Mouse (Mus musculus) liver, embryonic 14 days (tissue): Measurements from ENCODE around the gene Pmm1. TPM values are rescaled to one million over a fixed set of nuclear protein-coding genes. Genes with fewer than 3 reads are reported as not detected.

Source experiments
- polyA plus RNA-seq: library from polyadenylated mRNA; depleted of rRNA; stranded (reverse); fragments of >200 nt; gene quantifications from 2 replicates; pipeline ENCODE4 v1.2.3, GENCODE M21; 2012; rRNA removed

Gene Pmm1
- polyA plus RNA-seq: 20.8 and 25.1 TPM in 2 replicates

DNA sequence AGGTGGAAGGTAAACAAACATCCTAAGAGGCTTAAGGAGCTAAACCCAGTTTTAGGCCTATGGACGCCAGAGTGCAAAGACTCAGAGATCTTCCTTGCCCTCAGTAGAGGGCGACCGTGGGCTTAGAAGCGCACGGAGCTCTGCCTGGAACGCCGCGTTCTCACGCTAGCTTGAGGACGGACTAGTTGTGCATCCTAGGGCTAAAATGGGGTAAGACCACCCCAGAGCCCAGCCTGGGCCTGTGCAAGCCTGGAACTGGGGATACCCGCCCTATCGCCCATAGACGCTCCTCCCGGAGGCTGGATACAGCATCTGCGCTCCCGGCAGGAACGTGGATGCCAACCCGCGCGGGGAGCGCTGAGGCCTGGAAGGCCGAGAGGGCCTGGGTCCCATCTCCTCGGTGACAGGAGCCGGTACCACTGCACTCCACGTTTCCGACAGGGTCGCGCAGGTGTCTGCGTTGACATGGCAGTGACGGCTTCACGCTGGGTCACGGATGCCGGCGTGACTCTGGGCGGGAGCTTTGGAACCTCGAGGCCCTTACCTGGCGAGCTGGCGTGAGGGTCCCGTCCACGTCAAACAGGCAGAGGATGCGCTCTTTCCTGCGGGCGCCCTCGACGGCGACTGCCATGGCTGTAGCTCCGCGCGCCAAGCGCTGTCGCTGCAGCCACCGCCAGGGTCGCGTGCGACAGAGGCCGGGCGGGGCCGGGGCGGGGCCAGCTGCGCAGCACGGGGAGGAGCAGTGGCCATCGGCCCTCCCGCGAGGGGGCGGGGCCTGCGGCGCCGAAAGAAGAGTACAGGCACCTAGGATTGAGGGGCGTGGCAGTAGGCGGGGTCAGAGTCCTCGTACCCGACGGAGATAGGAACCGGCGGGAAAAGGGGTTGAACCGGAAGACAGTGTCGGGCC, at the start of gene Pmm1:
Pmm1 (minus strand) TSS at position 760 of the 907 bp plus-strand sequence.

DNA sequence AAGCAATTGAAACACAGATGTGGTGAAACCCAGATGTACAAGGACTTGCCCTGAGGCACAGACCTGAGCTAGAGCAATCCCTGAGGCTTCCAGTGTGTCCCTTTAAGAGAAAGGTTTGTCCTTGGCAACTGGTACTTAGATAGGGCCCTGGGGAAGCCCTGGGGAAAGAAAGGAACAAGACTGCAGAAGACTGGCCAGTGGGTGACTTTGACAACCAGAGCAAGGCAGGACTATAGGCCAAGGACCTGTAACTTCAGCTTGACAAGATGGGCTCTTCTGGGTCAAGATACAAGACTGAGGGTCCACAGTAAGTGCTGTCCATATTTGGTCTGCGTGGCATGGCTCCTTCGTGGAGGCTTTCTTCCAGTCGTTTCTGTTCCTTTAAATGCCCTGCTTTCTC, 26.9 kb upstream of the Pmm1 start, which contains the start of gene Xrcc6:
Xrcc6 (plus strand) TSS at position 190 of the 400 bp plus-strand sequence.

DNA sequence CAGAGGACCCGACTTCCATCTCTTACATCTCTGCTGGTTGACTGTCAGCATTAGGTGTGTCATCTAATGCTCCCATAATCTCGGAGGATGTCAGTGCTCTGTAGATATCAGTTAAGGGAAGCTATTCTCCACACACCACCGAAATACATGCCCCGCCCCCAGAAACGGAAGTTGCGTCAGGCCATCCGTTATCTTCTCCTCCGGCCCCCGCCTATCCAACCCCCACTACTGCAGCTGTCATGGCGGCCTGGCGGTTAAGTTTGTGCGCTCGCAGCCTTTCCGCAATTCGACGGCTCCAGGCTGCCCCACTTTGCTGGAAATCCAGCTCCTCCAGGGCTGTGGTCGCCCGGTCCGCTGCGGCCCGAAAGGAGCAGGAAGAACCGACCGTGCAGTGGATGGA, 19.6 kb upstream of the Pmm1 start, which contains the start of gene 1700029P11Rik:
1700029P11Rik (plus strand) TSS at position 220 of the 400 bp plus-strand sequence.

DNA sequence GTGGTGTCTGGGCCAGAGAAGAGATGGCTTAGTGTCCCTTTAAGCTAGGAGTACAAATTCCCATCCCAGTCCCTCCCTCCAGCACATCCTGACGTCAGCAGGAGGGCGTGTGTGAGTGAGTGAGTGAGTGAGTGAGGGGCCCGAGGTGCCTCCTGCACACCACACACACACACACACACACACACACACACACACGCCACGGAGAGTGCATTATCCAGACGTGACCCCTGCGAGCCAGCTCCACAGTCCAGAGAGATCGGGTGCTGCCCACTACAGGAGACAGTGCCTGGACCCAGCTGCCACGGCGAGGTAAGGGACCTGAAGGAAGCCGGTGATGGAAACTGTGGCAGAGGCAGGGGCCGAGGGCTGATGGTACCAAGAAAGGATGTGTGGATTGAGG, 24.1 kb downstream of the Pmm1 start, which contains the start of gene Csdc2:
Csdc2 (plus strand) TSS at position 81 of the 400 bp plus-strand sequence.

DNA sequence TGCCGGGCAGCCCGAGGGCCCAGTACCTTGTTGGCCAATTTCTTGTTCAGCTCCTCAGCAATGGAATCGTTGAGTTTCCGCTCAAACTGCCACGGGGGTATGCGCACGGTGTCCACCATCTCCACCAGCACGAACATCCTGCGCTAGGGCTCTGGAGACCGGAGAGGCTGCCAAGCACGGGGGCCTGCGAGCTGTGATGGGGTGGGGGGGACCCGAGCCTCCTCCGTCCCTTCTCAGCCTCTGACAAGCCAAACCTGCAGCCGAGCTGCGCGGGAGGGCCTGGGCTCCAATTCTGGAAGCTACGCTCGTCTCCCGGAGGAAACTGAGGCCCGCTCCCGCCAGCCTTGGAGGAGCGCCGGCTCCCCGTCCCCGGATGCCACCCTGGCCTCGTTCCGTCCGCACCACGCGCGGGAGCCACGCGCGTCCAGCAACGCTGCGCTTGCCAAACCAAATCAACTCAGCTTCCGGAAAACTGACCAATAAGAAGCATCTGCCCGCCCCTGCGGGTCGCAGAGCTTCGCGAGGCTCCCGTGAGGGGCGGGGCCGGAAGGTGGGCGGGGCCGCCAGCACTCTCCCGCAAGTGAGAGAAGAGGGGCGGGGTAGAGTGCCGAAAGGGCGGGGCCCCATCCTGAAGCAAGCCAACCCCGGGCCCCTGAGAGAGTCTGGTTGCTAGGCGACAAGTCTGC, 34.8 kb downstream of the Pmm1 start, which contains the start of gene Polr3h:
Polr3h (minus strand) TSS at position 481 of the 686 bp plus-strand sequence.

Other genes with a start within 250 kb of the Pmm1 start
- gene Zc3h7b, start 215.9 kb downstream of the Pmm1 start, polyA plus RNA-seq: 5.5 and 6.2 TPM in 2 replicates
- 52.0 and 53.9 TPM in 2 replicates for gene Rangap1, start 215.4 kb downstream of the Pmm1 start, polyA plus RNA-seq
- gene Tef, start 158.5 kb downstream of the Pmm1 start, polyA plus RNA-seq: 5.4 and 5.6 TPM in 2 replicates
- gene Tob2, start 102.1 kb downstream of the Pmm1 start, polyA plus RNA-seq: 4.9 and 5.1 TPM in 2 replicates
- gene Phf5a, start 89.0 kb downstream of the Pmm1 start, polyA plus RNA-seq: 68.4 and 75.6 TPM in 2 replicates
- gene Aco2, start 88.6 kb downstream of the Pmm1 start, polyA plus RNA-seq: 76.9 and 83.5 TPM in 2 replicates
- 13.7 and 15.6 TPM in 2 replicates for gene Polr3h, start 34.7 kb downstream of the Pmm1 start, polyA plus RNA-seq
- gene Csdc2, start 24.2 kb downstream of the Pmm1 start, polyA plus RNA-seq: 0.39 and 0.53 TPM in 2 replicates
- not detected in 2 replicates for gene 1700029P11Rik, start 19.6 kb upstream of the Pmm1 start, polyA plus RNA-seq
- gene Xrcc6, start 26.9 kb upstream of the Pmm1 start, polyA plus RNA-seq: 25.7 and 26.3 TPM in 2 replicates
- 8.6 and 10.6 TPM in 2 replicates for gene Desi1, start 72.9 kb upstream of the Pmm1 start, polyA plus RNA-seq
- 79.2 and 87.2 TPM in 2 replicates for gene Snu13, start 86.7 kb upstream of the Pmm1 start, polyA plus RNA-seq
- gene 4930407I10Rik, start 98.2 kb upstream of the Pmm1 start, polyA plus RNA-seq: not detected in 2 replicates
- not detected in 2 replicates for gene Mei1, start 109.1 kb upstream of the Pmm1 start, polyA plus RNA-seq
- 7.3 and 8.1 TPM in 2 replicates for gene Ccdc134, start 167.0 kb upstream of the Pmm1 start, polyA plus RNA-seq
- 26.1 and 27.1 TPM in 2 replicates for gene Srebf2, start 186.3 kb upstream of the Pmm1 start, polyA plus RNA-seq